Mouse (Mus musculus) B cell, adult 2 months (primary cell): ENCODE measurements at regions not wholly inside any gene's neighbourhood (a gene's known extent, or its start where the extent isn't known, plus 50 kb on each side); places are given as distances from the start of the nearest gene placed in this dataset.
A peak's percentile ranks its signal among the peaks of the same experiment; 100 is the strongest.

Source experiments
- DNase-seq, 2 experiments: peaks; one replicate each; pipeline ENCODE4 v3.0.0; 2022

DNA sequence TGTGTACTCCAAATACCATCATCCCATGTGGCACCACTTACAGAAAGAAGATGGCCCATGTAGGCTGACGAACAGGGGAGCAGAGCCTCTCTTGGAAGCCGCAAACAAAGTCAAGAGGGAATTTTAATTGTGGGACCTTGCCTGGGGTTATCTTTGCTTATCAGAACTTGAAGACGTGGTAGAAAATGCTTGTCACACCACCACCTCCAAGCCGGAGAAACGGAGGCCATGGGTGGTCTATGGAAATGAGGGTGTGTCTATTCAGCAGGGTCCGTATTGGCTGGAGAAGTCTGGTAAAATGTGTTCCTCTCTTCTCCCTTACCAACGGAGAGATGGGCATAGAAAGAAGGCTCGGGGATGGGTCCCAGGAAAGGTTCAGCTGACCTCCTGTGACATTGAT is 313.6 kb downstream of the Sox9 start:
- DNase-seq, result no peak

DNA sequence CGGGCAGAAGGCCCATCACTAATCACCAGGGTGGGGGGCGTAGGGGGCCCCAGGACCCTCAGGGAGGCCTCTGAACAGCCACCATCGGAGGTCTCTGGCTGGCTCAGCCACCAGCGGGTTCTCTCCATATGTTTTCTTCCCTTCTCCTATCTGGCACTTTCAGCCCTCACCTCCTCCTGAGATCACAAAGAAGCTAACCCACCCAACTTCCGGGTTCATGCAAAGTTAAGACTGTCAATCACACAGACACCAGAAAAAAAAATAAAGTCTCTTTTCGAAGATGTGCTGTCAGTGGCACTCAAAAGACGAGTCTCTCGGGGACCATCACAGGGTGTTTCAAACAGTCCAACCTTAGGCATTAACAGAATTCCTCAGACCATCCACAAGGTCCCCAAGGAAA is 314.2 kb downstream of the Sox9 start:
- DNase-seq, result no peak

DNA sequence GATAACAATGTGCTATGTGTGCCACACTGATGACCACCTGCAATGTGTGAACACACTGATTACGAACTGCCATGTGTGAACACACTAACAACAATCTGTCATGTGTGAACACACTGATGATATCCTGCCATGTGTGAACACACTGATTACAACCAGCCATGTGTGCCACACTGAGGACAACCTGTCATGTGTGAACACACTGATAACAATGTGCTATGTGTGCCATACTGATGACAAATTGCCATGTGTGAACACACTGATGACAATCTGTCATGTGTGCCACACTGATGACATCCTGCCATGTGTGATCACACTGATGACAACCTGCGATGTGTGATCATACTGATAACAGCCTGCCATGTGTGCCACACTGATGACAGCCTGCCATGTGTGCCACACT is 316.3 kb downstream of the Sox9 start:
- DNase-seq, result no peak

- DNase-seq, result no peak
These were observed 318.8 kb downstream of the Sox9 start for GRCm38 (mm10) chr11:113100800-113101199.

DNA sequence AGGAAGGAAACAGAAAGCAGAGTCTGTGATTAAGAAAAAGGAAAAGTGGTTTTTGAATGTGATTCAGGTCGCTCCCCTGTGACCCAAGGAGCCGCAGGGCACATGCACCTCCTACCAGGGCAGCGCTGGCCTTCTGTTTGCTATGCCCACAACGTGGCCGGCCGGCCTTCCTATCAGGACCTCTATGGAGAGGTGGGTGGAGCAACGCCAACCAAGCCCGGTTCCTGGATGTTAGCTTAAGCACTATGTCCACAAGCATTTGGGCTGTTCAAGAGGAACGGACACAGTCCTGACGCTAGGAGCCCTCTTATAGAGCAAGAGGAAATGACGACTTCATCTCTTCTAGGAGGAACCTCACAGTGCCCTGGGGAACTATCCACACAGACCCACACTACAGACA is 319.5 kb downstream of the Sox9 start:
- peak; percentile 4 to 12 for DNase-seq

GRCm38 (mm10) chr11:113103161-113103845 is 321.3 kb downstream of the Sox9 start:
- peak; percentile 11 for DNase-seq

DNA sequence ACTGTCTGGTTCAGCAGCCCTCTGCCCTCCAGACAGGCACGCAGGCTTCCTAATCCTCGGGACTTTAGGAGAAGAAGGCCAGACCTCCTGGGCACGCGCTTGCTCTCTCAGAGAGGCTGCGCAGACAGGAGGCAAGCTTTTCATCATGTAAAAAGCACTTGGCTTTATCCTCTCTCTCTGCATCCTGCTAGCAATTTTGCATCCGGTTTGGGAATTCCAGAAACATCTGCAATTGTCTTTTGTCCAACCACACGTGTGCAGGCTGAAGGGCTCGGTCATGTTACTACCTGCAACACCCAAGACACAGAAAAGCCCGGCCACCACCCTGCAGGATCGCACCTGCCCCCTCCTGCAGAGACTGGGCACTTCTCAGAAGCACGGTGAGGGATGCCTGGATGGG is 323.3 kb downstream of the Sox9 start:
- DNase-seq, result no peak

DNA sequence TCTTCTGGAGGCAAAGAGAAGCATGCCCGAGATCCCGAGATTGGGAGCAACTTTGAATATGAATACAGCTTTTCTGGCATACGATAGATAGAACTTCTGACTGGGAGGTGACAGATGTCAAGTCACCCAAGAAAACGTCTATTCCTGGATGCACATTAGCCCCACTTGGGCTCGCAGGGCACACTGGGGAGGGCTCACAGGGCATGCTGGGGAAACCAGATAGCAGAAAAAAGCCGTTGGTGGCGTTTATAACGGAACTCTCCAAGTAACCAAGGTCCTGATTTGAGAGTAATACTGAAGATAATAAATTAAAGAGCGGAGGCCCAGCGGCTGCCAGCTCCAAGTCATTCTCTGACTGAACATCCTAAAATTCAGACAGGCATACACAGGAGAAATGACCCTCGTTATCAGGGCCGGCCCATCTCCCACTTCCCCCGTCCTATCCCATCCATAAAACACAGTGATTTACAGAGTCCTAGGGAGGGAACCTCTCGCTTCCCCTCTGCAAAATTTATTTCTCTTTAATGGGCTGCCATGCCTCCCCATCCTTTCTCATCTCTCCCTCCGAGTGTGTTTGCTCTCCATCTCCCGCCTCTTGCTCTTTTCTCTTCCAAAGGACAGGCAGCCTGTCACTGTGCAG is 325.3 kb downstream of the Sox9 start:
- DNase-seq, result no peak

- no peak for DNase-seq
These were observed 326.1 kb downstream of the Sox9 start for GRCm38 (mm10) chr11:113107966-113108699.

DNA sequence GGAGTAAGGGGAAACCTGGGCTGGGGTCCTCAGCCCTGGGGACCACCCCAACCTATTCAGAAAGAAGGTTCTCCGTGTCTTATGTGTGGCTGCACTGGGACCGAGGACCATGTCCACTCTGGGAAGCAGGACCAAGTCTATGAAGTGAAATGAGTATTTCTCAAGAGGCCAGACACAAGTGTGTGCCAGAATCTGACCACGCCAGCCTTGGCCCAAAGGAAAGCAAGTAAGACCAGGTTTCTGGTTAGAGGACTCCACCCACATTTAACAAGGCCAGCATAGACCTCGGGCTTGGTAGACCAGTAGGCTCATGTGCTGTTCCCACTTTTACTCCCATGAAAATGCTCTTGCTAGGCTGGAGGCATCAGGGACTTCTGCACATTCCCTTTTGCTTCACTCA is 327.1 kb downstream of the Sox9 start:
- DNase-seq, result no peak

GRCm38 (mm10) chr11:113113220-113113817 is 331.3 kb downstream of the Sox9 start:
- no peak for DNase-seq

DNA sequence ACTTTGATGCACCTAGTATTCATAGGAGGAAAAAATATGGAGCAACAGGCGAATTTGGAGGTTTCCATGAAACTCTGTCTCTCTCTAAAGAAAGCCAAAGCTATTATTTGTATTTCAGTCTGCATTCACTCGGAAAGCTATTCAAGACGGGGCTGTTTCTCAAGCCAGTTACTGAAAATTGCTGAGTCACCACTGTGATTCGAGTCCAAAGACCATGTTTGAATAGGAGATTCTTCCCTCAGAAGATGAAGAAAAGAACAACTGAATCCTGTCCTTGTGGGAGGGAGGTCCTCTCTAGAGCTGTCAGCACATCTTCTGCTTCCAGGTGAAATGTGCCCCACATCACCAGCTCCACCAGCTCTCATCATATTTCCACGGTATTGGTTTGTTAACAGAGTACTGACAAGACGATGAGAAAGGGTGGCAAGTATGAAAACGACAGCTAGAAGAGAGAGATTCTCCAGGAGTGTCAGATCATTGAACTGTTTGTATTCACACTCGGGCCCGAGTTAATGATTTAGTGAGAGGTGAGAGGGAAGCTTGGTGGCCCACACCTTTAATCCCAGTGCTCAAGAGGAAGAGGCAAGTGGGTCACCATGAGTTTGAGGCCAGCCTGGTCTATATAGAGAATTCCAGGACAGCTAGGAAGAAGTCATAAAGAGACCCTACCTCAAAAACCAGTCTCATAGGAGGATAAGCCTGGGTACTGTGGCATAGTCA is 335.3 kb downstream of the Sox9 start:
- no peak for DNase-seq

GRCm38 (mm10) chr11:113120570-113120969 is 338.5 kb downstream of the Sox9 start:
- no peak for DNase-seq

- no peak for DNase-seq
These were observed 339.3 kb downstream of the Sox9 start for GRCm38 (mm10) chr11:113121307-113121706.

DNA sequence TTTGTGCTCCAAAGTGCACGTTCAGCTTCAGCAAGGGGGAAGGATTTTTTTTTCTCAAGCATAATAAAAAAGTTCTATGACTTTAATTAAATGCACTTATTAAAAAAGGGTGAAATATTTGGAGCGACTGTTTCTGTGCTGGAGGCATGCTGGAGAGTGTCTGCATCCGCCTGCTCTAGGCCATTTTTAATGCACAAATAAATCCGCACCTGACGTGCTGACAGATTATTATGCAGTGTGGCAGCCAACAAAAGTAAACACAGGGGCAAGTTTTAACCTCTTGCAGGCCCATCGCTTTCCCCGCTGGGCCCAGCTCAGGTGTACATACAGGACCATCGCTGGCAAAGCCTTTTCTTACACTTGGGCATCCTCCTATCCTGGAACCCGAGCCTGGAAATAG is 340.1 kb downstream of the Sox9 start:
- DNase-seq, result no peak

GRCm38 (mm10) chr11:113122964-113123363 is 340.9 kb downstream of the Sox9 start:
- DNase-seq, result no peak

DNA sequence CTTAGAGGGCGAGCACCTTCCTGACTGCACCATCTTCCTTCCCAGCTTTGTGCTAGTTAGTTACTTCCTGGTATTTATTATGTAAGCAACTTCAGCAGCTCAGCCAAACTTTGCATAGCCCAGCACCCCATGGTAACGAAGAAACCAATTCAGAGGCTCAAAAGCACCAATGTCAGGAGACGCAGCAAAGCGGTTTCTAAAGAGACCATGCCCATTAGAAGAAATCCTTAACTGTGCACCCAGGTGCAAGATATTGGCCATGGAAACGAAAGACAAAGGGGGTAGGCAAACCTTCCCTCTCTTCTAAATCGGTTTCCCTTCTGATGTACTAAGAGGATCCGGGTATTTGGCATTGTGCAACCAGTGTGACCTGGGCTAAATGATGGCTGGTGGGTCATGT is 343.8 kb downstream of the Sox9 start:
- no peak for DNase-seq

- DNase-seq, result no peak
These were observed 347.2 kb downstream of the Sox9 start for GRCm38 (mm10) chr11:113129192-113129591.

DNA sequence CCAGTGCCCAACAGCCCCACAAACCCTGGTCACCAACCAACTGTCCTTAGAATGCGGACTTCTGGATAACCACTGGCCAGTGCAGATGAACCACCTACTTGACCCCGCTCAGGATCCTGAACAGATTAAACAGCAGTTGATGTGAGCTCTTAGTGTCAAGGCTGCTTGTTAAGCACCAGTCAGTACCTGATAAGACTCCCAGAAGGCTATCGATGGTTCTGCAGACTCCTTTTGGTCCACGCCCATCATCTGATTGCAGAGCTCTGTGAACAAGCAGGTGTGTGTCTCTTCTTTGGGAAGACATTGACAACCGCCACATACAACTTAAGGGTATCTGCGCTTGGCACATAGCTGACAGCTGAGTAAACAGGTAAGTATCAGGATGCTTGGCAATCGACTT is 348.0 kb downstream of the Sox9 start:
- DNase-seq, result no peak

GRCm38 (mm10) chr11:113132078-113133064 is 350.3 kb downstream of the Sox9 start:
- DNase-seq, result no peak

DNA sequence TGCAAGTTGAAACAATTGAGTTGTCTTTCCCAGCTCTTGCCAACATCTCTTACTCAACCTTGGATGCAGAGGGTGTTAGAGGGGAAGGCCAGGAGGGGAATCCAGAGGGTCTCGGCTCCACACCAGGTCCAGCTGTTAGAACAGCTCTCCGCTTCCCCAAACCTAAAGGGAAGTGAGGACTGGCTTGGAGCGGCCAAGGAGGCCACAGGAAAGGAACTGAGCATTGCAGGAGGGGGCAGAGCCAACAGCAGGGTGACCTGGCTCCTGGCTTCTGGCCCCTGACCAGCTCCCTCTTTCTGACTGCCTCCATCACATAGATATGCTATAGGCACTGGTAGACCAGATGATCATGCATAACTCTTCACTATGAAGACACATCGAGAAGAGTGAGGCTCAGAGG is 351.4 kb downstream of the Sox9 start:
- DNase-seq, result no peak

GRCm38 (mm10) chr11:113135261-113135660 is 353.2 kb downstream of the Sox9 start:
- DNase-seq, result no peak
